Mouse (Mus musculus) megakaryocyte, adult 5-6 weeks (primary cell): ENCODE results near the gene Lrrc8d. TPM values are rescaled to one million over a fixed set of nuclear protein-coding genes. Genes with fewer than 3 reads are reported as not detected.

Source experiments
- ATAC-seq: 2 replicates; pipeline ENCODE4 v1.8.0; 2016; ENCODE audit warnings: mild to moderate bottlenecking, inconsistent platforms; ENCODE audit not compliant: poor library complexity, severe bottlenecking
- total RNA-seq, 2 experiments: library from RNA; stranded (forward) in 1 of 2; stranded (reverse) in 1 of 2; fragments of 153-499, 151-499 nt in 1 of 2; fragments of 221-1000, 200-1000 nt in 1 of 2; gene quantifications; 2 replicates each; pipeline versions ENCODE4 v1.2.3 to v1.2.4; 2015 to 2017

The Lrrc8d gene
- total RNA-seq, 2 experiments from 2014 or later = 38.6 to 88.1 TPM

DNA sequence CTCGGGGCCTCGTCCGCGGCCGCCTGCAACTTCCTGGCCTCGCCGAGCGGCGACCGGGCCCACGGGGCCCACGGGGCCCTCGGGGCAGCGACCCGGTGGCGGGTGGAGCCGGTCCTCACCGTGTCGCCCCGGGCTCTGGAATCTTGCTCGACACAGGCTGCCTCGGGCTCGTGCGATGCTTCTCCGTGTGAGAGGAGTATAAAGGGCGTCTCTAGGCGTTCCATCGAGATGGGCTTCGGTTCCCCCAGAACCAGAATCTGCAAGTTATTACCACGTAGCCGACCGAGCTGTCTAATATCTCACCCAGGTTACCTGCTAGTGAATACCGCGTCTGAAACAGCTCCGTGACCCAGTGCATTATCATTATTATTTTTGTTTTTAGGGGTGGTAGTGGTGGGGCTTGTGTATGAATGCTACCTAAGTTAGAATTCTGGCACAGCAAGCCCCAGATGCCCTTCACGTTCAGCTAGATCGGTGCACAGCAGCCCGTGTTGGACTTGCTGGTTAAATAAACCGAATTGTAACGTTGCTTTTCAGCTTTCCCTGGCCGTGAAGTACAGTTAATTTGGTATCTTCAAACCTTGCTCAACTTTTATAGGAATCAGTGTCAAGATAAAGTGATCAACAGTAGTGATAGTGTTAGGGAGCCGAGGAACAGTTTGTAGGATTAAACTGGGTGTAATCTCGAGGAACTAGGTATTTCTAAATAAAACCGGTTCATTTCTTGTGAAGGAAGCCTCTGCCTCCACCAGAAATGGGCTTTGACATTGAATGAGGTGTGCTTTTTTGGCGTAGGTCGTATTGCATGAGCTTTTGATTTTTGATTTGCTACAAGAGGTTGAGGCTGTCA, 177.4 kb downstream of the Lrrc8d start:
- peak; percentile 17 for ATAC-seq

Other genes starting within 250 kb of the Lrrc8d start
- 51.2 and 57.7 TPM in 2 replicates for gene Lrrc8c, start 180.6 kb upstream of the Lrrc8d start, total RNA-seq (2015)
- gene Lrrc8c, start 180.6 kb upstream of the Lrrc8d start, total RNA-seq (2017) = 9.7 and 12.2 TPM in 2 replicates
- gene Zfp326, start 176.6 kb downstream of the Lrrc8d start, total RNA-seq (2015) = 21.2 and 32.9 TPM in 2 replicates
- 21.3 and 27.6 TPM in 2 replicates for gene Zfp326, start 176.6 kb downstream of the Lrrc8d start, total RNA-seq (2017)